Mouse (Mus musculus): ENCODE data around the gene Ublcp1. TPM values are rescaled to one million over a fixed set of nuclear protein-coding genes. Genes with fewer than 3 reads are reported as not detected.

Gene Ublcp1
- total RNA-seq, 1 experiment = 22.2 TPM

GRCm38 (mm10) chr11:44437786-44438185 is 32.5 kb downstream of the Ublcp1 start:
- Histone ChIP-seq H3K27ac (ENCODE audit: insufficient read depth, low read depth, low read length, poor library complexity, severe bottlenecking) (no peak overlapping the region), H3K4me1 (ENCODE audit: control insufficient read depth in 2 of 2, insufficient read depth in 2 of 2, low read length in 2 of 2, poor library complexity in 1 of 2) (no peaks in the 10 kb centered on the region), H3K9ac (ENCODE audit: insufficient read depth, low read depth, low read length, poor library complexity, severe bottlenecking) (no peak overlapping the region), H3K36me3 (ENCODE audit: control insufficient read depth, insufficient read depth, low read length, poor library complexity, severe bottlenecking) (no peaks in the 10 kb centered on the region), H3K9me3 (ENCODE audit: control insufficient read depth, insufficient read depth, low read depth, low read length) (no peaks in the 10 kb centered on the region), H3K4me3 (ENCODE audit: insufficient read depth in 1 of 2, low read depth in 1 of 2, low read length in 2 of 2, poor library complexity in 1 of 2, severe bottlenecking in 1 of 2) (no peak overlapping the region)
- TF ChIP-seq CHD2 (IDR thresholded peaks at IDR 0.05; ENCODE audit: low read depth, low read length) = no peak
- no peak for TF ChIP-seq MAFK (IDR thresholded peaks at IDR 0.05; ENCODE audit: insufficient read depth, low read depth, low read length)
- TF ChIP-seq ZC3H11A (IDR thresholded peaks at IDR 0.05; ENCODE audit: borderline replicate concordance, low read depth, low read length) = no peak
- no peak for TF ChIP-seq HCFC1 (IDR thresholded peaks at IDR 0.05; ENCODE audit: borderline replicate concordance, insufficient read depth, low read length)
- no peak for TF ChIP-seq ZNF384 (IDR thresholded peaks at IDR 0.05; ENCODE audit: low read depth, low read length)
- no peak for DNase-seq (ENCODE audit: low read depth, low spot score)
- in situ Hi-C loops (cut with MboI; ENCODE audit: low sequenced_read_pairs in 2 of 2, unreplicated experiment in 2 of 2) = no loop called here

- TF ChIP-seq ZC3H11A (IDR thresholded peaks at IDR 0.05; ENCODE audit: borderline replicate concordance, low read depth, low read length) (no peak), HCFC1 (IDR thresholded peaks at IDR 0.05; ENCODE audit: borderline replicate concordance, insufficient read depth, low read length) (no peak), ZNF384 (IDR thresholded peaks at IDR 0.05; ENCODE audit: low read depth, low read length) (no peak), CHD2 (IDR thresholded peaks at IDR 0.05; ENCODE audit: low read depth, low read length) (no peak), MAFK (IDR thresholded peaks at IDR 0.05; ENCODE audit: insufficient read depth, low read depth, low read length) (no peak)
- DNase-seq (ENCODE audit: low read depth, low spot score) = no peak
- H3K4me1 ChIP-seq (ENCODE audit: control insufficient read depth in 2 of 2, insufficient read depth in 2 of 2, low read length in 2 of 2, poor library complexity in 1 of 2) = no peaks in the 10 kb centered on the region
- no peak overlapping the region for H3K9ac ChIP-seq (ENCODE audit: insufficient read depth, low read depth, low read length, poor library complexity, severe bottlenecking)
- H3K27ac ChIP-seq (ENCODE audit: insufficient read depth, low read depth, low read length, poor library complexity, severe bottlenecking) = no peak overlapping the region
- H3K4me3 ChIP-seq (ENCODE audit: insufficient read depth in 1 of 2, low read depth in 1 of 2, low read length in 2 of 2, poor library complexity in 1 of 2, severe bottlenecking in 1 of 2) = no peak overlapping the region
- no peaks in the 10 kb centered on the region for H3K36me3 ChIP-seq (ENCODE audit: control insufficient read depth, insufficient read depth, low read length, poor library complexity, severe bottlenecking)
- in situ Hi-C loops (cut with MboI; ENCODE audit: low sequenced_read_pairs in 2 of 2, unreplicated experiment in 2 of 2) = no loop called here
- H3K9me3 ChIP-seq (ENCODE audit: control insufficient read depth, insufficient read depth, low read depth, low read length) = no peaks in the 10 kb centered on the region
These were observed 40.3 kb downstream of the Ublcp1 start for GRCm38 (mm10) chr11:44430036-44430435.

DNA sequence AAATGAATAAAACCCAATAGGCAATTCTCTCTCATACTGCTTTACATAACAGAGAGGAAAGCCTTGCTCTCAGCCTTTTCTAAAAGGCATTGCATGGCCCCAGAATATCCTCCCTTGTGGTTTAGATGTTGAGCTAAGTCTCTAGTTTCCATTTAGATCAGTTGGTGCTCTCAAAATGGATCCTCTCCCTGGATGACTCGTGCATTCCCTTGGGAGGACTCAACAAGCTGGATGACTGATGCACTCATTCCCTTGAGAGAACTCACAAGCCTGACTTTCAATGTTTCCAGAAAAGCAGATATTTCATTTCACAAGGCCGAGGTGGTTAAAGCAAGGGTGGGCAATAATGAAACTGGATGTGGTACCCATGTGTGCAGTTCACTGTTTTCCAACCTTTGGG is 42.3 kb downstream of the Ublcp1 start:
- no peak for DNase-seq (ENCODE audit: low read depth, low spot score)
- in situ Hi-C loops (cut with MboI; ENCODE audit: low sequenced_read_pairs in 2 of 2, unreplicated experiment in 2 of 2) = no loop called here
- TF ChIP-seq ZNF384 (IDR thresholded peaks at IDR 0.05; ENCODE audit: low read depth, low read length) = no peak
- no peak for TF ChIP-seq ZC3H11A (IDR thresholded peaks at IDR 0.05; ENCODE audit: borderline replicate concordance, low read depth, low read length)
- TF ChIP-seq CHD2 (IDR thresholded peaks at IDR 0.05; ENCODE audit: low read depth, low read length) = no peak
- no peak for TF ChIP-seq HCFC1 (IDR thresholded peaks at IDR 0.05; ENCODE audit: borderline replicate concordance, insufficient read depth, low read length)
- TF ChIP-seq MAFK (IDR thresholded peaks at IDR 0.05; ENCODE audit: insufficient read depth, low read depth, low read length) = no peak
- Histone ChIP-seq H3K27ac (ENCODE audit: insufficient read depth, low read depth, low read length, poor library complexity, severe bottlenecking) (no peak overlapping the region), H3K9me3 (ENCODE audit: control insufficient read depth, insufficient read depth, low read depth, low read length) (no peaks in the 10 kb centered on the region), H3K9ac (ENCODE audit: insufficient read depth, low read depth, low read length, poor library complexity, severe bottlenecking) (no peak overlapping the region), H3K36me3 (ENCODE audit: control insufficient read depth, insufficient read depth, low read length, poor library complexity, severe bottlenecking) (no peaks in the 10 kb centered on the region), H3K4me3 (ENCODE audit: insufficient read depth in 1 of 2, low read depth in 1 of 2, low read length in 2 of 2, poor library complexity in 1 of 2, severe bottlenecking in 1 of 2) (no peak overlapping the region), H3K4me1 (ENCODE audit: control insufficient read depth in 2 of 2, insufficient read depth in 2 of 2, low read length in 2 of 2, poor library complexity in 1 of 2) (no peaks in the 10 kb centered on the region)

DNA sequence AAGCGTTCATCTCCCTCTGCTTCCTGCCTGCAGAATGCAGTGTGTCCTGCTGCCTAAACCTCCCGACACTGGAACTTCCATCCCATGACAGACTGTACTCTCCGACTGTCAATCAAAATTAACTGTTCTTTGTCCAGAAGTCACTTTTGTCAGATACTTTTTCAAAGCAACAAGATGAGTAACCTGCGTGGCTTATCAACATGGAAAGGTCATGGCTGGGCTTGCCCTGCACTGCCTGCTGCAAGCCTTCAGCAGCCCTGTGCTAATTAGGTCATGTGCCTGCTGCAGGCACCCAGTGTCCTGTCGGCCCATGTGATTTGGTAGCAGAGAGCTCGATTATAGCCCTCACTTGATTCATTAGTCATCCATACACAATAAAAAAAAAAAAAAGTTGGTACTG is 44.7 kb downstream of the Ublcp1 start:
- no peak overlapping the region for H3K4me3 ChIP-seq (ENCODE audit: insufficient read depth in 1 of 2, low read depth in 1 of 2, low read length in 2 of 2, poor library complexity in 1 of 2, severe bottlenecking in 1 of 2)
- H3K27ac ChIP-seq (ENCODE audit: insufficient read depth, low read depth, low read length, poor library complexity, severe bottlenecking) = no peak overlapping the region
- no peaks in the 10 kb centered on the region for H3K9me3 ChIP-seq (ENCODE audit: control insufficient read depth, insufficient read depth, low read depth, low read length)
- no peaks in the 10 kb centered on the region for H3K4me1 ChIP-seq (ENCODE audit: control insufficient read depth in 2 of 2, insufficient read depth in 2 of 2, low read length in 2 of 2, poor library complexity in 1 of 2)
- no peak for DNase-seq (ENCODE audit: low read depth, low spot score)
- TF ChIP-seq ZNF384 (IDR thresholded peaks at IDR 0.05; ENCODE audit: low read depth, low read length) (no peak), CHD2 (IDR thresholded peaks at IDR 0.05; ENCODE audit: low read depth, low read length) (no peak), ZC3H11A (IDR thresholded peaks at IDR 0.05; ENCODE audit: borderline replicate concordance, low read depth, low read length) (no peak), HCFC1 (IDR thresholded peaks at IDR 0.05; ENCODE audit: borderline replicate concordance, insufficient read depth, low read length) (no peak), MAFK (IDR thresholded peaks at IDR 0.05; ENCODE audit: insufficient read depth, low read depth, low read length) (no peak)
- no peaks in the 10 kb centered on the region for H3K36me3 ChIP-seq (ENCODE audit: control insufficient read depth, insufficient read depth, low read length, poor library complexity, severe bottlenecking)
- in situ Hi-C loops (cut with MboI; ENCODE audit: low sequenced_read_pairs in 2 of 2, unreplicated experiment in 2 of 2) = no loop called here
- no peak overlapping the region for H3K9ac ChIP-seq (ENCODE audit: insufficient read depth, low read depth, low read length, poor library complexity, severe bottlenecking)

- no peak for DNase-seq (ENCODE audit: low read depth, low spot score)
- Histone ChIP-seq H3K9ac (ENCODE audit: insufficient read depth, low read depth, low read length, poor library complexity, severe bottlenecking) (no peak overlapping the region), H3K9me3 (ENCODE audit: control insufficient read depth, insufficient read depth, low read depth, low read length) (no peaks in the 10 kb centered on the region), H3K36me3 (ENCODE audit: control insufficient read depth, insufficient read depth, low read length, poor library complexity, severe bottlenecking) (no peaks in the 10 kb centered on the region), H3K27ac (ENCODE audit: insufficient read depth, low read depth, low read length, poor library complexity, severe bottlenecking) (no peak overlapping the region), H3K4me3 (ENCODE audit: insufficient read depth in 1 of 2, low read depth in 1 of 2, low read length in 2 of 2, poor library complexity in 1 of 2, severe bottlenecking in 1 of 2) (no peak overlapping the region), H3K4me1 (ENCODE audit: control insufficient read depth in 2 of 2, insufficient read depth in 2 of 2, low read length in 2 of 2, poor library complexity in 1 of 2) (no peaks in the 10 kb centered on the region)
- no peak for TF ChIP-seq HCFC1 (IDR thresholded peaks at IDR 0.05; ENCODE audit: borderline replicate concordance, insufficient read depth, low read length)
- TF ChIP-seq ZNF384 (IDR thresholded peaks at IDR 0.05; ENCODE audit: low read depth, low read length) = no peak
- no peak for TF ChIP-seq MAFK (IDR thresholded peaks at IDR 0.05; ENCODE audit: insufficient read depth, low read depth, low read length)
- TF ChIP-seq ZC3H11A (IDR thresholded peaks at IDR 0.05; ENCODE audit: borderline replicate concordance, low read depth, low read length) = no peak
- TF ChIP-seq CHD2 (IDR thresholded peaks at IDR 0.05; ENCODE audit: low read depth, low read length) = no peak
- in situ Hi-C loops (cut with MboI; ENCODE audit: low sequenced_read_pairs in 2 of 2, unreplicated experiment in 2 of 2) = no loop called here
These were observed 45.3 kb downstream of the Ublcp1 start for GRCm38 (mm10) chr11:44425006-44425405.

Data from ES-E14 (cell line).